Mouse (Mus musculus): ENCODE measurements around the gene Usp13.

DNA sequence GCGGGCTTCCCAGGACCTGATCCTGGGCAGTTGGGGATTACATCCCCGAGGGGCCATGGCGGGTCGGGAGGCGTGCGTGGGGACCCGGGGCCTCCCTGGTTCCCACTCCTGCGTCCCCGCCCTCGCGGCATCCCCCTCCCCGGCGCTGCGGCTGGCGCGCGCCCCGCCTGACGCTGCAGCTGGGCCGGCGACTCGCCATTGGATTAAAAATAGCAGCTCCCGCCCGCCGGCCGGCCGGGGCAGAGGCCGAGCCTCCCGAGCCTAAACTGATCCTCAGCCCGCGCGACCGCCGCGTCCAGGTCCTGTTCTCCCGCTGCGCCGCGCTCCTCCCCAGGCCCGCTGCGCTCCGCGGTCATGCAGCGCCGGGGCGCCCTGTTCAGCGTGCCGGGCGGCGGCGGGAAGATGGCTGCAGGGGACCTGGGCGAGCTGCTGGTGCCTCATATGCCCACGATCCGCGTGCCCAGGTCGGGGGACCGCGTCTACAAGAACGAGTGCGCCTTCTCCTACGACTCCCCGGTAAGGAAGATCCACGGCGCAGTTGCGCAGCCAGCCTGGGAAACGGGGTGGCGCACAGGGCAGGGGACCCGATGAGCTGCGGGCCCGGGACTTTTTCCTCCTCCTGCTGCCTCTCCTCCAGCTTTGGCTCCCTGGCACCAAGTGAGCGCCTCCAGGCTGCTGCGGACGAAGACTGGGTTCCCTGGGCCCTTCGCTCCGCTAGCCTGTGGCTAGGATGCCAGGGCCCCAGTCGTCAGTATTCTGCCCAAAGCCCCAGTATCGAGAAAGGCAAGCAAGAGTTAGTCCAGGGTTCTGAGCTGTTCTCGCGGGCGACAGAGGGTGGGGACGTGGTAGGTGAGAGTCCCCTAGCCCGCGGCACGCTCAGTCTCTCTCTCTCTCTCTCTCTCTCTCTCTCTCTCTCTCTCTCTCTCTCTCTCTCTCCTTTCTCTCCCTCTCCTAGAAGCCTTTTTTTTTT, at the start of gene Usp13:
- TF ChIP-seq POLR2A (IDR thresholded peaks at IDR 0.05; ENCODE audit: insufficient read length, low read depth) (peak; percentile 69), SRF (IDR thresholded peaks at IDR 0.05; ENCODE audit: control insufficient read depth, insufficient read length, low read depth) (no peak), USF1 (IDR thresholded peaks at IDR 0.05; ENCODE audit: low read depth) (no peak)
